Mouse (Mus musculus) MEL (cell line): Measurements from ENCODE around the gene Olfr160.

Source experiments
- CTCF ChIP-seq, 3 experiments: IDR thresholded peaks in 2 of 3; conservative IDR thresholded peaks in 1 of 3; 2 replicates each; pipeline ENCODE4 v1.5.1; 2011 to 2012; ENCODE audit warnings: low read length in 3 of 3, low read depth in 2 of 3, mild to moderate bottlenecking in 2 of 3, improper control_type of control experiment in 1 of 3, inconsistent platforms in 1 of 3, mixed read lengths in 1 of 3, moderate library complexity in 1 of 3; ENCODE audit not compliant: control insufficient read depth in 1 of 3, insufficient read depth in 1 of 3, poor library complexity in 1 of 3, severe bottlenecking in 1 of 3
- E2F4 ChIP-seq: IDR thresholded peaks from 2 replicates; pipeline ENCODE4 v1.6.1; 2011; ENCODE audit warnings: low read depth, low read length, improper control_type of control experiment, borderline replicate concordance
- EP300 ChIP-seq, 2 experiments: IDR thresholded peaks; 2 replicates each; pipeline ENCODE4 v1.6.1; 2011; ENCODE audit warnings: improper control_type of control experiment in 2 of 2, low read length in 2 of 2, low read depth in 1 of 2, mild to moderate bottlenecking in 1 of 2
- ETS1 ChIP-seq: IDR thresholded peaks from 2 replicates; pipeline ENCODE4 v1.6.1; 2012; ENCODE audit warnings: low read depth, mild to moderate bottlenecking, inconsistent platforms, low read length, improper control_type of control experiment, moderate library complexity
- HCFC1 ChIP-seq: IDR thresholded peaks from 2 replicates; pipeline ENCODE4 v1.6.1; 2012; ENCODE audit warnings: low read depth, mild to moderate bottlenecking, inconsistent platforms, low read length, improper control_type of control experiment, moderate library complexity
- JUND ChIP-seq: IDR thresholded peaks from 2 replicates; pipeline ENCODE4 v1.6.1; 2011; ENCODE audit warnings: low read depth, mild to moderate bottlenecking, improper control_type of control experiment, low read length
- MAFK ChIP-seq: IDR thresholded peaks from 2 replicates; pipeline ENCODE4 v1.6.1; 2011; ENCODE audit warnings: low read depth, mild to moderate bottlenecking, low read length, improper control_type of control experiment, borderline replicate concordance
- MAZ ChIP-seq: IDR thresholded peaks from 2 replicates; pipeline ENCODE4 v1.6.1; 2012; ENCODE audit warnings: low read depth, mild to moderate bottlenecking, inconsistent platforms, low read length, improper control_type of control experiment
- MEF2A ChIP-seq: IDR thresholded peaks from 2 replicates; pipeline ENCODE4 v1.6.1; 2014; ENCODE audit warnings: low read depth, mild to moderate bottlenecking, inconsistent platforms, low read length, improper control_type of control experiment; ENCODE audit not compliant: poor library complexity, insufficient replicate concordance, severe bottlenecking; ENCODE audit errors: extremely low read depth
- NELFE ChIP-seq: IDR thresholded peaks from 2 replicates; pipeline ENCODE4 v1.6.1; 2011; ENCODE audit warnings: low read depth, low read length, improper control_type of control experiment
- POLR2A ChIP-seq, 2 experiments: IDR thresholded peaks; 2 replicates each; pipeline ENCODE4 v1.6.1; 2011 to 2012; ENCODE audit warnings: low read length in 2 of 2, mild to moderate bottlenecking in 2 of 2, control low read depth in 1 of 2, improper control_type of control experiment in 1 of 2, low read depth in 1 of 2, moderate library complexity in 1 of 2; ENCODE audit not compliant: control insufficient read depth in 1 of 2, insufficient read depth in 1 of 2, poor library complexity in 1 of 2
- RCOR1 ChIP-seq: IDR thresholded peaks from 2 replicates; pipeline ENCODE4 v1.6.1; 2012; ENCODE audit warnings: low read depth, mild to moderate bottlenecking, inconsistent platforms, low read length, improper control_type of control experiment
- USF2 ChIP-seq, 2 experiments: IDR thresholded peaks; 2 replicates each; pipeline ENCODE4 v1.6.1; 2011 to 2012; ENCODE audit warnings: improper control_type of control experiment in 2 of 2, low read length in 2 of 2, borderline replicate concordance in 1 of 2, inconsistent platforms in 1 of 2, low read depth in 1 of 2, mild to moderate bottlenecking in 1 of 2; ENCODE audit not compliant: insufficient read depth in 1 of 2
- ZKSCAN1 ChIP-seq: IDR thresholded peaks from 2 replicates; pipeline ENCODE4 v1.6.1; 2012; ENCODE audit warnings: low read depth, mild to moderate bottlenecking, inconsistent platforms, low read length, improper control_type of control experiment, moderate library complexity

DNA sequence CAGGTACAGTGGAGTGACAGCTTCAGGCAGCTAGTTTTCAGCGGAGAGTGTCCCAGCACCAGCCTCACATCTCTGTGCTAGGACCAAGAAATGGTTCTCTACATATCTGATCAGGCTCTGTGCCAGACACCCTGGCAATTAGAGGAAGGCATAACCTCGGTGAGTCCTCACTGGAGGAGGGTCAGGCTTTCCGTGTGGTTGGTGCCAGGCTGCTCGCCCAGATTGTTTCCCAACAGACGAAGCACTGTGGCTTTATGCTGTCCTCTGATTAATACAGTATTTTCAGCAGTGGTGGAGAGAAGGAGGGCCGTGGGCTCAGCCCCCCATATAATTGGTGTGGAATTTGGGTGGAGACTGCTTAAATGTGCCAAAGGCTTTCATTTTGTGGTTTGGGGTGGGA, 46.9 kb downstream of the Olfr160 start, which contains the start of gene Panx3:
- TF ChIP-seq EP300 (IDR thresholded peaks at IDR 0.05; ENCODE audit: low read depth in 1 of 2, low read length in 2 of 2) (0 out of 4 replicates have a peak, but pooled peaks of 1 of the 2 experiments have one; percentile 29), CTCF (IDR thresholded peaks at IDR 0.05 in 2 of 3, conservative IDR thresholded peaks at IDR 0.05 in 1 of 3; ENCODE audit: control insufficient read depth in 1 of 3, insufficient read depth in 1 of 3, low read depth in 2 of 3, low read length in 3 of 3, poor library complexity in 1 of 3, severe bottlenecking in 1 of 3) (no peak), NELFE (no peak), MAFK (no peak), POLR2A (IDR thresholded peaks at IDR 0.05; ENCODE audit: control insufficient read depth in 1 of 2, insufficient read depth in 1 of 2, low read depth in 1 of 2, low read length in 2 of 2, poor library complexity in 1 of 2) (no peak), ETS1 (no peak), MAZ (no peak), USF2 (IDR thresholded peaks at IDR 0.05; ENCODE audit: borderline replicate concordance in 1 of 2, insufficient read depth in 1 of 2, low read depth in 1 of 2, low read length in 2 of 2) (no peak), E2F4 (no peak), MEF2A (no peak), RCOR1 (peak; percentile 49; the same call in 1 of the 2 replicates), ZKSCAN1 (no peak), JUND (no peak), HCFC1 (no peak)
